Mouse (Mus musculus): ENCODE results near the gene Acsl4.

Acsl4 gene

GRCm38 (mm10) chrX:142336207-142336606, 54.1 kb downstream of the Acsl4 start:
- DNase-seq = no peak

- DNase-seq = no peak
These were observed 54.8 kb downstream of the Acsl4 start for GRCm38 (mm10) chrX:142335502-142335901.

- DNase-seq = peak in 1 of 2 experiments; percentile 2
These were observed 64.6 kb downstream of the Acsl4 start for GRCm38 (mm10) chrX:142325760-142326159.

GRCm38 (mm10) chrX:142316106-142316505, 74.2 kb downstream of the Acsl4 start:
- no peak for DNase-seq

GRCm38 (mm10) chrX:142315270-142315669, 75.1 kb downstream of the Acsl4 start:
- no peak for DNase-seq

GRCm38 (mm10) chrX:142314307-142315024, 75.9 kb downstream of the Acsl4 start:
- peak; percentile 76 to 83 for DNase-seq

GRCm38 (mm10) chrX:142310431-142310830, 79.9 kb downstream of the Acsl4 start:
- DNase-seq = no peak

- peak; percentile 31 to 55 for DNase-seq
These were observed 84.3 kb downstream of the Acsl4 start, which contains the start of gene Kcne1l for GRCm38 (mm10) chrX:142305869-142306581. Gene Kcne1l, minus strand, starts transcription at chrX:142306294.

GRCm38 (mm10) chrX:142305010-142305868, 85.1 kb downstream of the Acsl4 start:
- DNase-seq = peak in 1 of 2 experiments; percentile 20

- no peak for DNase-seq
These were observed 85.7 kb downstream of the Acsl4 start for GRCm38 (mm10) chrX:142304592-142304991.

GRCm38 (mm10) chrX:142303456-142303855, 86.9 kb downstream of the Acsl4 start:
- DNase-seq = peak; percentile 21 to 44

- peak in 1 of 2 experiments; percentile 6 for DNase-seq
These were observed 104.4 kb downstream of the Acsl4 start for GRCm38 (mm10) chrX:142285905-142286304.

GRCm38 (mm10) chrX:142276573-142276972, 113.8 kb downstream of the Acsl4 start:
- DNase-seq = no peak

GRCm38 (mm10) chrX:142276031-142276430, 114.3 kb downstream of the Acsl4 start:
- DNase-seq = no peak
